Mouse (Mus musculus): ENCODE data around the gene Rabgap1l.

DNA sequence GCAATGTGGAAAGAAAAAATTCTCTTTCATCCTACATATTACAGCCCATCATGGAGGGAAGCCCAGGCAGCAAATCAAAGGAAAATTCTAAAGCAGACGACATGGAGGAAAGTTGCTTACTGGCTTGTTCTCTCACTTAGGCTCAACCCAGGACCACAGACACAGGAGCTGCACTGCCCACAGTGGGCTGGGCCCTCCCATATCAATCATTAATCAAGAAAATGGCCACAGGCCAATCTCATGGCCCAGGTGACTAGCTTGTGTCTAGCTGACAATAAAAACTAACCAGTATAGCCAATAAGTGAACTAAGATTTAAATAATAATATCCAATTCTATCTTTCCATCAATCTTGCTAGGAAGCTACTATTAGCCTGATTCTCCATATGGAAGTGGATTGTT, 8.9 kb downstream of the Rabgap1l start:
- TF ChIP-seq CTCF (IDR thresholded peaks at IDR 0.05; ENCODE audit: low read depth, low read length) (no peak), POLR2A (IDR thresholded peaks at IDR 0.05; ENCODE audit: extremely low read depth, insufficient read depth, low read length) (no peak)
